Mouse (Mus musculus) CH12.LX (cell line): ENCODE data around the gene B230104I21Rik. TPM values are rescaled to one million over a fixed set of nuclear protein-coding genes. Genes with fewer than 3 reads are reported as not detected.

Experiments used
- DNase-seq: peaks from one replicate; pipeline ENCODE4 v3.0.0-alpha.2; 2013; ENCODE audit errors: extremely low read depth
- H3K27ac ChIP-seq: 2 replicates; pipeline ENCODE4 v1.5.1; 2012; ENCODE audit warnings: low read depth, mild to moderate bottlenecking, control low read depth, moderate library complexity; ENCODE audit not compliant: insufficient read depth
- H3K27me3 ChIP-seq: replicated peaks from 2 replicates; pipeline ENCODE3; 2012; ENCODE audit warnings: inconsistent platforms
- H3K36me3 ChIP-seq, 2 experiments: replicated peaks in 1 of 2; 2 replicates each; pipeline versions ENCODE3 to v1.6.1; 2012; ENCODE audit warnings: inconsistent platforms in 1 of 2, low read length in 1 of 2, mild to moderate bottlenecking in 1 of 2, mixed read lengths in 1 of 2, moderate library complexity in 1 of 2; ENCODE audit not compliant: control insufficient read depth in 1 of 2, insufficient read depth in 1 of 2
- H3K4me1 ChIP-seq, 2 experiments: 2 replicates each; pipeline ENCODE4 v1.6.1; 2012; ENCODE audit warnings: inconsistent platforms in 1 of 2, moderate library complexity in 1 of 2; ENCODE audit not compliant: insufficient read depth in 2 of 2, control insufficient read depth in 1 of 2
- H3K4me2 ChIP-seq: 2 replicates; pipeline ENCODE4 v1.6.1; 2012; ENCODE audit warnings: low read depth, mild to moderate bottlenecking, control low read depth; ENCODE audit not compliant: poor library complexity, insufficient read depth, severe bottlenecking
- H3K4me3 ChIP-seq, 3 experiments: fragments of 150-350 bp in 1 of 3; sonication (generic) in 1 of 3; replicated peaks in 1 of 3; 2 replicates each; pipeline versions ENCODE3 to v1.5.1; 2011 to 2012; ENCODE audit warnings: low read depth in 2 of 3, low read length in 2 of 3, mild to moderate bottlenecking in 2 of 3, moderate library complexity in 2 of 3, control low read depth in 1 of 3, improper control_type of control experiment in 1 of 3, inconsistent platforms in 1 of 3, mixed read lengths in 1 of 3; ENCODE audit not compliant: poor library complexity in 1 of 3
- H3K79me2 ChIP-seq: replicated peaks from 2 replicates; pipeline ENCODE4 v1.6.1; 2012; ENCODE audit warnings: mild to moderate bottlenecking, moderate library complexity; ENCODE audit not compliant: control insufficient read depth, poor library complexity, insufficient read depth, severe bottlenecking; ENCODE audit errors: extremely low read depth
- H3K9ac ChIP-seq: 2 replicates; pipeline ENCODE4 v1.6.1; 2012; ENCODE audit warnings: low read depth, mild to moderate bottlenecking, control low read depth, moderate library complexity; ENCODE audit not compliant: insufficient read depth
- H3K9me3 ChIP-seq: replicated peaks from 2 replicates; pipeline ENCODE3; 2012; ENCODE audit warnings: low read length, inconsistent platforms, mixed read lengths
- BHLHE40 ChIP-seq: IDR thresholded peaks from 2 replicates; pipeline ENCODE4 v1.6.1; 2011; ENCODE audit warnings: mild to moderate bottlenecking, low read depth, low read length, improper control_type of control experiment
- CHD2 ChIP-seq: IDR thresholded peaks from 2 replicates; pipeline ENCODE4 v1.6.1; 2011; ENCODE audit warnings: low read length, improper control_type of control experiment
- E2F4 ChIP-seq: IDR thresholded peaks from 2 replicates; pipeline ENCODE4 v1.6.1; 2011; ENCODE audit warnings: low read depth, low read length, improper control_type of control experiment; ENCODE audit not compliant: insufficient replicate concordance
- ELF1 ChIP-seq: IDR thresholded peaks from 2 replicates; pipeline ENCODE4 v1.6.1; 2014; ENCODE audit warnings: low read depth, mild to moderate bottlenecking, inconsistent platforms, low read length, improper control_type of control experiment
- ETS1 ChIP-seq: conservative IDR thresholded peaks from 2 replicates; pipeline ENCODE4 v1.6.1; 2012; ENCODE audit warnings: low read depth, mild to moderate bottlenecking, inconsistent platforms, low read length, improper control_type of control experiment, moderate library complexity
- GABPA ChIP-seq: IDR thresholded peaks from 2 replicates; pipeline ENCODE4 v1.6.1; 2012; ENCODE audit warnings: low read depth, low read length, improper control_type of control experiment, inconsistent platforms; ENCODE audit not compliant: insufficient replicate concordance
- HCFC1 ChIP-seq: IDR thresholded peaks from 2 replicates; pipeline ENCODE4 v1.6.1; 2012; ENCODE audit warnings: low read depth, mild to moderate bottlenecking, inconsistent platforms, low read length, improper control_type of control experiment
- JUND ChIP-seq: conservative IDR thresholded peaks from 2 replicates; pipeline ENCODE4 v1.6.1; 2011; ENCODE audit warnings: low read depth, low read length, improper control_type of control experiment
- KAT2A ChIP-seq: IDR thresholded peaks from 2 replicates; pipeline ENCODE4 v1.6.1; 2012; ENCODE audit warnings: low read length, improper control_type of control experiment, inconsistent platforms; ENCODE audit not compliant: insufficient replicate concordance
- MAX ChIP-seq: IDR thresholded peaks from 2 replicates; pipeline ENCODE4 v1.6.1; 2011; ENCODE audit warnings: low read length, improper control_type of control experiment
- MAZ ChIP-seq: IDR thresholded peaks from 2 replicates; pipeline ENCODE4 v1.6.1; 2012; ENCODE audit warnings: low read depth, mild to moderate bottlenecking, inconsistent platforms, low read length, improper control_type of control experiment, moderate library complexity
- NELFE ChIP-seq: IDR thresholded peaks from 2 replicates; pipeline ENCODE4 v1.6.1; 2011; ENCODE audit warnings: low read depth, low read length, improper control_type of control experiment
- NRF1 ChIP-seq: IDR thresholded peaks from 2 replicates; pipeline ENCODE4 v1.6.1; 2014; ENCODE audit warnings: low read depth, mild to moderate bottlenecking, inconsistent platforms, low read length, improper control_type of control experiment, moderate library complexity
- PAX5 ChIP-seq: IDR thresholded peaks from 2 replicates; pipeline ENCODE4 v1.6.1; 2012; ENCODE audit warnings: low read length, inconsistent platforms, mixed read lengths
- POLR2A ChIP-seq: IDR thresholded peaks from 2 replicates; pipeline ENCODE4 v1.6.1; 2011; ENCODE audit warnings: low read depth, mild to moderate bottlenecking, improper control_type of control experiment, low read length
- RAD21 ChIP-seq: IDR thresholded peaks from 2 replicates; pipeline ENCODE4 v1.6.1; 2011; ENCODE audit warnings: low read depth, mild to moderate bottlenecking, low read length, improper control_type of control experiment, moderate library complexity
- RCOR1 ChIP-seq: conservative IDR thresholded peaks from 2 replicates; pipeline ENCODE4 v1.6.1; 2012; ENCODE audit warnings: low read depth, mild to moderate bottlenecking, inconsistent platforms, low read length, improper control_type of control experiment
- SIN3A ChIP-seq: IDR thresholded peaks from 2 replicates; pipeline ENCODE4 v1.6.1; 2012; ENCODE audit warnings: low read length, improper control_type of control experiment, inconsistent platforms
- SMC3 ChIP-seq: IDR thresholded peaks from 2 replicates; pipeline ENCODE4 v1.6.1; 2011; ENCODE audit warnings: low read depth, low read length, improper control_type of control experiment
- TBP ChIP-seq: conservative IDR thresholded peaks from 2 replicates; pipeline ENCODE4 v1.6.1; 2011; ENCODE audit warnings: low read depth, low read length, improper control_type of control experiment
- TCF12 ChIP-seq: IDR thresholded peaks from 2 replicates; pipeline ENCODE4 v1.6.1; 2014; ENCODE audit warnings: low read depth, mild to moderate bottlenecking, inconsistent platforms, low read length, improper control_type of control experiment
- USF1 ChIP-seq: IDR thresholded peaks from 2 replicates; pipeline ENCODE4 v1.6.1; 2014; ENCODE audit warnings: low read depth, mild to moderate bottlenecking, inconsistent platforms, low read length, improper control_type of control experiment
- dilution Hi-C: fragments of 300-500 bp; cut with MboI; formaldehyde crosslinking; loops from 2 replicates; pipeline ENCODE4 v1.14.3; 2020; ENCODE audit warnings: low sequenced_read_pairs; ENCODE audit not compliant: extremely low pct_unique_long_range_greater_than_20kb, extremely low pct_ligation_motif_present
- in situ Hi-C: fragments of 300-500 bp; cut with MboI; formaldehyde crosslinking; loops from 3 replicates; pipeline ENCODE4 v1.14.3; 2019; ENCODE audit warnings: low sequenced_read_pairs, low pct_ligation_motif_present, low pct_unique_long_range_greater_than_20kb, mixed read lengths
- polyA plus RNA-seq: library from polyadenylated mRNA; unstranded; fragments of >175 nt; gene quantifications from 2 replicates; pipeline ENCODE4 v1.2.1, GENCODE M21; 2012; ENCODE audit warnings: low read depth; ENCODE audit not compliant: insufficient read length
- total RNA-seq, 2 experiments: library from RNA; depleted of rRNA; stranded (reverse); fragments of 300-350 nt in 1 of 2; fragments of >200 nt in 1 of 2; gene quantifications; 2 replicates each; pipeline ENCODE4 v1.2.3; 2012 to 2014

B230104I21Rik gene
- total and polyA plus RNA-seq, 3 experiments = not detected

DNA sequence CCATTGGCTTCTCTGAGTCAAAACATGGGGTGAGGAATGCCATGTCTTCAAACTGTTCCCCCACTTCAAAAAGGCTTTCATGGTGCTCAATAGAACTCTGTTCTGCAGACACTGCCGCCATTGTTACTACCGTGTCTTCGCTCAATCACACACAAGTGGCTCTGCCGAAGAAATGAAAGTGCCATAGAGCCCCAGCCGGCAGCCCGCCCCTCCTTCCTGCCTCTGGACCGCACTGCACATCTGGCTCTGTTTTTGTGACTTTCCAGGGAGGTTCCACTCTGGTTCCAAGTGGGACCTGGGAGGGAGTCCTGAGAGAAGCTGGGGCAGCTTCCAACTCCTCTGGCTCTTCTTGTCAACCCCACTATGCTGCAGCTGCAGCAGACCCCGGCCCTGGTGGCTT is 49.3 kb downstream of the B230104I21Rik start:
- no peak overlapping the region for H3K9ac ChIP-seq
- H3K4me3 ChIP-seq = no peak overlapping the region
- no peak overlapping the region for H3K4me2 ChIP-seq
- peaks cover 99% of the 10 kb centered on the region for H3K9me3 ChIP-seq
- no peak for TF ChIP-seq JUND
- no peak for TF ChIP-seq USF1
- TF ChIP-seq RAD21 = no peak
- TF ChIP-seq SMC3 = no peak
- TF ChIP-seq GABPA = no peak
- no peak for TF ChIP-seq RCOR1
- TF ChIP-seq MAX = no peak
- no peak for TF ChIP-seq ELF1
- no peak for TF ChIP-seq NELFE
- no peak for TF ChIP-seq TCF12
- no peak for TF ChIP-seq HCFC1
- TF ChIP-seq KAT2A = no peak
- TF ChIP-seq POLR2A = no peak
- no peak for TF ChIP-seq TBP
- no peak for TF ChIP-seq SIN3A
- TF ChIP-seq PAX5 = no peak
- TF ChIP-seq NRF1 = no peak
- no peak for TF ChIP-seq MAZ
- TF ChIP-seq BHLHE40 = no peak
- no peaks in the 10 kb centered on the region for H3K79me2 ChIP-seq
- H3K4me1 ChIP-seq = no peaks in the 10 kb centered on the region
- dilution Hi-C loops = no loop called here
- in situ Hi-C loops = no loop called here
- no peak overlapping the region for H3K27ac ChIP-seq
- DNase-seq = no peak
- H3K27me3 ChIP-seq = no peaks in the 10 kb centered on the region
- H3K36me3 ChIP-seq = no peaks in the 10 kb centered on the region

- in situ Hi-C loops = no loop called here
- DNase-seq = no peak
- dilution Hi-C loops = no loop called here
- H3K9ac ChIP-seq = no peak overlapping the region
- no peak overlapping the region for H3K27ac ChIP-seq
- no peak for TF ChIP-seq CHD2
- no peak for TF ChIP-seq NELFE
- TF ChIP-seq RCOR1 = no peak
- TF ChIP-seq MAX = no peak
- no peak for TF ChIP-seq PAX5
- TF ChIP-seq NRF1 = no peak
- TF ChIP-seq ELF1 = no peak
- no peak for TF ChIP-seq E2F4
- TF ChIP-seq ETS1 = no peak
- no peak for TF ChIP-seq TCF12
- TF ChIP-seq KAT2A = no peak
- TF ChIP-seq USF1 = no peak
- no peak overlapping the region for H3K4me3 ChIP-seq
- no peaks in the 10 kb centered on the region for H3K36me3 ChIP-seq
- no peak overlapping the region for H3K4me2 ChIP-seq
- H3K4me1 ChIP-seq = no peaks in the 10 kb centered on the region
- H3K79me2 ChIP-seq = no peaks in the 10 kb centered on the region
- peaks cover 100% of the 10 kb centered on the region for H3K9me3 ChIP-seq
- no peaks in the 10 kb centered on the region for H3K27me3 ChIP-seq
These were observed 50.0 kb downstream of the B230104I21Rik start for GRCm38 (mm10) chr4:154385918-154386317.
